Mouse (Mus musculus) cerebellum, adult 8-10 months (tissue): ENCODE measurements around the gene Kcnb1.

Experiments
- DNase-seq: peaks from one replicate; pipeline ENCODE4 v3.0.0; 2022

The Kcnb1 gene

DNA sequence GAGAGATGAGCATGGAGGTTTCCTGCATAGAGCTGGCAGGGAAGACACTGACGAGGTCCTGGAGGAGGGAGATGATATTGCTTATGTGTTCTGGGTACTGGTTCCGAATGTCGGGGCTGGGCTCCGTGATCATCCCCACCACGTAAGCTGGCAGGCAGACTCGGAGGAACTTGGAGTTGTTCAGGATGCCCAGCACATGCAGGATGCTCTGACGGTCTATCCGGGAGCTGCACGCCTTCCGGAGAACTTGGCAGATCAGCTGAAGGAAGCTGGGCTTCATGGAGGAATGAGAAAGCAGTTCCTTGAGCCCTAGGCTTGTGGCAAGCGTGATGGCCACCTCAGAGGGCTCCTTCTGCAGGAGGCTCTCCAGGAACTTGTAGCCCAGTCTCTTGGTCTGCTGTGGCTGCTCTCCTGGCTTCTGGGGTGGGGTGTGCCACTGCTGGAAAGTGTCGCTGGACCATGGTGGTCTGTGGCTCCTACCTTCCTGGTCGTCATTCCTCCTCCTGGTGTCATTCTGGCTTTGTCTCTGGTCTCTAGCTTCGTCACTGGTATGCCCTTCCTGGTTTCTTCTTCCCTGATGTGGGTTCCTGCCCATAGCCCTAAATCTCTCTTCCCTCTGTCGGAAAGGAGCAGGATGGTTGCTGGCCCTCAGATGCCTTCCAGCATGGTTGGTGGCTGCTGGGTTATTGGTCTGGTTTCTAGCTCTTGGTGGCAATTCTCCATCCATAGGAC is 133.6 kb downstream of the Kcnb1 start:
- no peak for DNase-seq

DNA sequence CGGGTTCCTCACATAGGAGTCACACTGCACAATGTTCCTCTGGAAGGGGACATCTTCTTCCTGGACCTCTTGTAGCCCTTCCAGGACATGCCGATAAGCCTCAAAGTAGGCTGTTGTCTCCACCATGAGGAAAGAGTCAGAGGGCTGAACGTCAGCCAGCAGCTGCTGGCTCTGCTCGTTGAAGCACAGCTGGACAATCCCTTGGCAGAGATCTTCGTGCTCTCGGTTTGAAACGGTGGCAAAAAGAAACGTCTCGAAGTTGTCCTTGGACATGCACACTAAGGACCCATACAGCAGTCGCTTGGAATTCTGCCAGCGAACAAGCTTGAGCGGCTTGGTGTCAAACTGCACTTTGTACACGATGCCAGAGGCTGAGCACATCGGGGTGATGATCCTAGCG is 134.6 kb downstream of the Kcnb1 start:
- DNase-seq: no peak

DNA sequence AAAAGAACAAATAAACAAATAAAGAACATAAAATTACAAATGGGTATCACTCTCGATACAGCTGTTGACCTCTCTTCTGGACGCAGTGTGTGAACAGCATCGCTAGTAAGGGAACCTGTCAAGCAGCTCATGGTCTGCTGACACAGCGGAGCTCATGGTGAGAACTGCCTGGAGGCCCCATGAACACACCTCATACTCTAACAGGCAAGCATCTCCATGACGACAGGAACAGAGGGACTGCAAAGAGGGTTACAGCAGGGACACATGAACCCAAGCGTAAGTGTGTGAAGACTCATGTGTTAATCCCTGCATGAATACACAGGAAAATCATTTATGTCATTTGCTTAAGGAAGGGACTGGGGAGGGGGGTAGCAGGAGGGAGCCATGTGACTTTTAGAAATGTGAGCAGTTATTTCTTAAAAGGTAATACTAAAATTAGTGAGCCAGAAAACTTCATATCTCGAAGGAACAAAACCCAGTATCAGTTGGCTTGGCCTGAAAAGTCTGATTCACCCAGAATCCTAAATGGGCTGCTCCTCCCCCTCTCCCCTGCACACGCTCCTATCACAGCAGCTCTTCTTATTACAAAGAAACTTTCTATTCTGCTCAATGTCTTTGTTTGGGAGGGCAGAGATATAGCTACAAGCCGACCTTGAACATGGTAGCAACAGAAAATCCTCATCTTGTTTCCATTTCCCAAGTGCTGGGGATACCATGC is 136.7 kb downstream of the Kcnb1 start:
- DNase-seq: no peak

DNA sequence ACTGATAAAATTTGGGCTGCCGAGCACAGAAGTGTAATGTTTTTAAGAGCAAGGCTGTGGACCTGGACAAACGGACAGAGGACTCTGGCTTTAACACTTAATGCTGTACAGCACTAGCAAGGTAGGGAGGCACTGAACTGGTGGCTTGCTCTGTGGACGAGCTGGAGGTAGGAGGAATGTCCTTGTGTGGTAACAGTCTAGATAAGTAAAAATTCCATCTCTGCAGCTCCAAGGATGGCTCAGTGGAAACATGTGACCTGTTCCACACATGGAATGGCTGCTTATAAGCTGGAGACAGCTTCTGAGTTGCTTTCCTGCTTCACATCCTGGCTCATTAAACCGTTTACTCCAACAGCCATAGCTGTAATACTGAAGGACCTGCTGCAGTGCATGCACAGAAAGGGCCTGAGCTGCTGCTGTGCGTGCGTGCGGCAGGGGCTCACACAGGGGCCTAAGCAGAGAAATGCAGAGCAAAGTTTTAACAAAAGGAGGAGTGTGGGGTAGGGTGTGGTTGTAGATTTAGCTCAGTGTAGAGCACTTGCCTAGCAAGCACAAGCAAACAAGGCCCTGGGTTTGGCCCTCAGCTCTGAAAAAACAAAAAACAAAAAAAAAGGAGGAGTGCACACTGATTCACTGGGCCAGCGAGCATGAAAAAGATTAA is 141.1 kb downstream of the Kcnb1 start:
- DNase-seq: no peak

DNA sequence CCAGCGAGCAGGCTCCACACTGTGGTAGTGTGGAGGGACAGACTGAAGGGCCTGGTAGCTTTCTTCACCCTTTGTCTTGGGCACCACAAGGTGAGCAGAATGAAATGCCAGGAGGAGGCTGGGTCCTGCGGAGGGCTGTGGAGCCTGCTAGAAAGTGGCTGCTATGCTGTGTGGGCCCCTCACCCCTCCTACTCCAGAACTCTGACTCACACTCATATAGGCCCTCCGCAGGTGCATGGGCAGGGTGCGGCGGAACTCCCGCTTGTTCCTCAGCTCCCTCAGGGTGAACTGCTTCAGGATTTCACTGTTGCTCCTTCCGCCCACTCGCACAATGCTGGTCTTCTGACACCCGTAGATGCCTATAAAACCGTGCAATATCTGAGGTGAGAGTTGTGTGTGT is 141.7 kb downstream of the Kcnb1 start:
- DNase-seq: no peak
